Mouse (Mus musculus): Measurements from ENCODE around the gene Sec22b.

The Sec22b gene

DNA sequence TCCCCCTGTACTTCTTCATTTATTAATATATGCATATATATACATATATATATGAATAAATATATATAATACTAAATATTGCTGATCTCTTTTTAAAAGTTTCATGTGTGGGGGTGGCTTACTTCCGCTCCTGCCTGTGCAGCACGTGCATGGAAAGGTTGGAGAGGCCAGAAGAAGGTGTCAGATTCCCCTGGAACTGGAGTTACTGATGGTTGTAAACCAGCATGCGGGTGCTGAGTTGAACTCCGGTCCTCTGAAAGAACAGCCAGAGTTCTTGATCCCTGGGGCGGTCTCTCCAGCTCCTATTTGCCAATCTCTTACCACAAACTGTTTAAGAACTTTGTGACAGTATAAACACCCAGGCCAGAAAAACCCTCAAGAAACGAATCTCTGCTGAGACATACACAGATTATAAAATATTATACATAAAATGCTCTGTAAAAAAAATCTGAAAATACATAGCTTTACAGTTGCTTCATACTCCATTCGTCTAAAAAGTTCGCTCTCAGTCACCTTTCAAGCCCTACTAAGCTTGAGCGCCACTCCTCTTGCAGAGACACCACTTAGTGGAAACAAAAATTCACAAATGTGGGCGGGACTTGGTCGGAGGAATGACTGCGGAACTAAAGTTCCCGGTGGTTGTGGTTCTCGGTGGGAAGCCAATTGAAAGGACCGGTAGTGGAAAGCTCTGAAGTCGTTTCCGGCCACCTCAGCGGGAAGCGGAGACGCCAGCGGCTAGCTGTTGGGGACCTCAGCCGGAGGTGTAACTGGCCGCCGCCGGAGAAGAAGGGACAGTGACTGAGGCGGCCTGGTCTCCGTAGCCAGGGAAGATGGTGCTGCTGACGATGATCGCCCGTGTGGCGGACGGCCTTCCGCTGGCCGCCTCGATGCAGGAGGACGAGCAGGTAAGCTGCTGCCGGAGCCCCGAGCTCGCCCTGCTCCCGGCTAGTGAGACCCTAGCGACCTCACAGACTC is at the start of gene Sec22b:
TSS of gene Sec22b (plus strand) at position 675 of the 975 bp plus-strand sequence.
- DNase-seq (ENCODE audit: low spot score) = peak; percentile 89

- no peak for DNase-seq (ENCODE audit: low spot score)
Measured at GRCm38 (mm10) chr3:97851803-97852202, 49.2 kb upstream of the Sec22b start.

- DNase-seq (ENCODE audit: low spot score) = peak; percentile 65
Measured at GRCm38 (mm10) chr3:97854575-97855384, 46.2 kb upstream of the Sec22b start.

- peak; percentile 56 for DNase-seq (ENCODE audit: low spot score)
Measured at GRCm38 (mm10) chr3:97859400-97859799, 41.6 kb upstream of the Sec22b start.

DNA sequence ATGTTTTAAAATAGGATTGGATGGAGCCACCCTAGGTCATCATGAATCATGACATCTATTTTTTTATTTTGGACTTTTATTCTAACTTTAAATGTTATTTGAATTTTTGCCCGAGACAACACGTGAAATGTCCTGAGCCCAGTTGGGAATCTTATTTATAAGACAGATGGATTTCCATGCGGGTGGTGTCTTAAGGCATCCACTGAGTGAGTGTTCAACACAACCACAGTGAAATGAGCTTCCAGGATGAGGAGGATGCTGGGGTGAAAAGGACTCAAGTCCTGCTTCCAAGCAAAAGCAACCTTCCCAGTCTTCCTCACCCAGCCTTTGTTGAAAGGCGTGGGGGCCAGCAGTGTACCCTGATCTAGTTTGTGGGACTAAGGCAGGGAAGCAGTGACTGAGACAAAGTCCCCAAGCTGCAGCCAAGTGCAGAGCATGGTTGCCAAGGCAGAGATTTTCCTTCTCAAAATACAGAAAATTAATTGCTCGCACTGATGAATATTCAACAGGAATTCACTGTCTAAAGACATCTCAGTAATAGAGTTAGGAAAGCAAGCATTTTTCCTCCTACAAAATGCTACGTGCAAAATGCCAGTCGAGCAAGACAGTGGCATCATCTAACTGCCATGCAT is 40.1 kb upstream of the Sec22b start:
- DNase-seq (ENCODE audit: low spot score) = no peak

GRCm38 (mm10) chr3:97866696-97867095 is 34.3 kb upstream of the Sec22b start:
- DNase-seq (ENCODE audit: low spot score) = no peak

DNA sequence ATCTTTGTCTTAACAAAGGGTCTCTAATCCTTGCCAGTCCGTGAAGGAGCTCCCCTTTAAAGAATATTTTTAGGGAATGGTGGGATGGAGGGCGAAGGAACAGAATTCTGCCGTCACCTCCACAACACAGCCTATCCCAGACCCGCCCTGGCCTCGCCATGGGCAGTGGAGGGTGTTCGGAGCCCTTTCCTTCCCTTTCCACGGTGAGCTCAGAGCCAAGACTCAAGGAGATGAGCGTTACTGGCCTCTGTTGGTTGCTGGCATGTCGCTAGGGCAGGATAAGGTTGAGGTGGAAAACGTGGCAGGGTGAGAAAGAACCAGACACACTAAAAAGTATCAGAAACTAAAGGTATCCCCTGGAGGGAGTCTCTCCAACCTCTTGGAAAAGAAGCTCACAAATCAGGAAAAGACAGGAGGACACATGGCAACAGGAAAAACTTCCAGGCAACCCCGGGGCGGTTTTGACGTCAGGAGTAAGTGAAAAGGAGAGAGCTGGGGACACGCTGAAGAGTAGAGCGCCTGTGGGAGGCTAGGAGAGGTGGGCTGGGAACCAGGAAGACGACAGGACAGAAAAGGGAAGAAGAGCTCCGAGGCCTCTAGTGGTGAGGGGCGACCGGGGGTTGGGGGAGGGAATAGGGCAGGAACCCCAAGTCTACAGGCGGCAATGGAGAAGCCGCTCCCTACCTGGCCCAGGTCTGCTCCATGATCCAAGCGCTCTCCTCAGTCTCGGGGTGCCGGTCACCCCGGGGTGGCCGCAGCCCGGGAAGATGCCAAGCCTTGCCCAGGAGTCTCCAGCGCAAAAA is 33.6 kb upstream of the Sec22b start:
- DNase-seq (ENCODE audit: low spot score) = no peak

DNA sequence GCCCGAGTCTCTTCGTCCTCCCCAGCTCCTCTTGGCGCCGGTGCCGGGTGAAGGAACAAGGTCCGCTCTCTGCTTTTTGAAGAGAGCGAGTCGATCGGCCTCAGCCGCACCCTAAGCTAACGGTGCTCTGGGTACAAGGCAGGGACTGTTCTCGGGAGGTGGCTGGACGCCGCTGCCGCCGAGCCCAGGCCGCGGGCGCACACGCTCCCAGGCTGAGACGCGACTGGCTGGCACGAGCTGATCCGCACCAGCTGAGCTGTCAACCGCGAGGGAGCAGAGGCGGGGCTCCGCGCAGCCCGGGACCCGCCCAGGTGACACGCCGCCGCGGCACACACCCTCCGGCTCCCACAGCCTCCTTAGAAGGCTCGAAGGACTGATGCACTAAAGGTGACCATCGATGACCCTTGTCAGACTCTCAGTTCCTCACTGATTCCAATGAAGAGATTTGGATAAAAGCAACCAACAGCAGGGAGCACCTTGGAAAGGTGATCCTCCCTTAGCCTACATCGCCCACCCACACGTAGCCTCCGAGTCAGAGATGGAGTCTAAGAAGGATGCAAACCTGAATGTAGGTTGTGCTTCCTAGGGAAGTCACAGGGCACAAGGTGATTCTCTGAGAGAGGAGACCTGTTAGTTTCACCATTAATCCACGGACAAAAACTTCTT is 32.8 kb upstream of the Sec22b start:
- DNase-seq (ENCODE audit: low spot score) = peak; percentile 72

- no peak for DNase-seq (ENCODE audit: low spot score)
Measured at GRCm38 (mm10) chr3:97868733-97869132, 32.3 kb upstream of the Sec22b start.

DNA sequence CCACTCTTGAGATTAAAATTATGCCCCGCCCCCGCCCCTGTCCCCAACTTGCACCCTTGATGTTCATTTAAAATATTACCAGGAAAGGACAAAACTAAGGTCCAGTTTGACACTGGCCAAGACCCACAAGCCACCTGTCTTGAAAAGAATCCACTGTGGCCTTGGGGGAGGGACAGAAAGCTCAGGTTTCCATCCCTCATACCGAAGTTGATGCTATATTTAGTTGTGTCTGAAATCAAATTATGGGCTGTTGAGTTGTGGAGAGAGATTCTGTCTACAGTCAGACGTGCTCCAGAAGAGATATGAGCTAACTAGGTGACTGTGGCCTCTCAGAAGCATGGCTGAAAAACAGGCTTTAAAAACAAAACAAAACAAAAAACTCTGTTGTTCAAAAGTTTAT is 31.3 kb upstream of the Sec22b start:
- DNase-seq (ENCODE audit: low spot score) = no peak

GRCm38 (mm10) chr3:97874777-97875176 is 26.2 kb upstream of the Sec22b start:
- DNase-seq (ENCODE audit: low spot score) = no peak

- no peak for DNase-seq (ENCODE audit: low spot score)
Measured at GRCm38 (mm10) chr3:97876259-97876658, 24.7 kb upstream of the Sec22b start.

DNA sequence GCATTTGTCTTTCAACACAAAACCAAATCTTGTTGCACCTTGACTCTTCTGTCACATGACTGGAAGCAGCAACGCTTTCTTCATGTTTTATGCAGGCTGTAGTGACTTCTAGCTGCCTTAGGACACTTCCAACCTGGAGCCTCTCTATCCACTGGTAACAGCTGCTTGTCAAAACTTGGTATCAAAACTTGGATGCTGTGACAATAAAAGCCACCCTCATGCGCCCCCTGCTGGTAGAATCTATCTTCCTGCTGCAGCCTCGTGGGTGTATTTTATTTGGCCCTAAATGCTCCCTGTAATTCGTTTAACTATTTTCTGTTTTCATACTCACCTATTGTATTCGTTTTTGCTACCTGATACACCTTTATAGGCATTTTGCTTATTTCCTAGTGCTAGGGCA is 21.8 kb upstream of the Sec22b start:
- DNase-seq (ENCODE audit: low spot score) = peak; percentile 86

DNA sequence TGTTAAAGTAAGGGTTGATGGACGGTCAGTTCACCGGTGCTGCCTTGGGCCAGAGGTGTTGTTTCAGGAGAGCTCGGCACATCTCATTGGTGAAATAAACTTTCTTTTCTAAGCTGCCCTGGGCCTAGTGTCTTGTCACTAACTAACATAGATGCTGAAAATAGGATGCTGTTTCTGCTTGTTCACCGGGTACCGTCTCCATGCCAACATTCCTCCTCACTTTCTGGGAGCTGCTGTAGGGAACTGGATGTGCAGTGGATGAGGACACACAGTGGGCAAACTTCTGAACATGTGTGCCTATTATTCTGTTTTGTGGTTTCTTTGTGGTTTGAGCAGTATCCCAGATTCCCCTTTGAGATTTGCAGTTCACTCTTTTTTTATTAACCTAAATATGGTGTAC is 19.4 kb upstream of the Sec22b start:
- peak; percentile 41 for DNase-seq (ENCODE audit: low spot score)

- no peak for DNase-seq (ENCODE audit: low spot score)
Measured at GRCm38 (mm10) chr3:97887785-97888167, 13.2 kb upstream of the Sec22b start.

GRCm38 (mm10) chr3:97888168-97888901 is 12.7 kb upstream of the Sec22b start, which contains the start of gene Pde4dip:
Gene Pde4dip (minus strand): TSS chr3:97888707.
- peak; percentile 71 for DNase-seq (ENCODE audit: low spot score)

DNA sequence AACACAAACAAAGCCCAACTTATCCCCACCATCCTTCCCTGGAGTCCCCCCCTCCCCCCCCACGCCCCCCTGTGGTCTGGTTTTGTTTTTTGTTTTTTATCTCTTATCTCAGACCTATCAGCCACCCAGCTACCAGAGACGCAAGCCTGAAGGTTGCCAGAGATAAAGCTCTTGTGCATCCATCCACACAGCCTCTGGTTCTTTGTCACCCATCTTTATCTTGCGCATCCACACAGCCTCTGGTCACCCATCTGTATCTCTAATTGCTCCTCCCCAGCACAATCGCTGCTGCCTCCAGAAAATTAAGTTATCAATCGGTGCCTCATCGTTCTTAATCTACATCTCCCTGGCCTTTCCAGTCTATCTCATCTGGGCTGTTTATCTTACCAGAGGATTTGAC is 10.8 kb upstream of the Sec22b start:
- DNase-seq (ENCODE audit: low spot score) = no peak

GRCm38 (mm10) chr3:97894695-97895094 is 6.3 kb upstream of the Sec22b start:
- peak; percentile 30 for DNase-seq (ENCODE audit: low spot score)

- no peak for DNase-seq (ENCODE audit: low spot score)
Measured at GRCm38 (mm10) chr3:97898381-97898780, 2.6 kb upstream of the Sec22b start.

DNA sequence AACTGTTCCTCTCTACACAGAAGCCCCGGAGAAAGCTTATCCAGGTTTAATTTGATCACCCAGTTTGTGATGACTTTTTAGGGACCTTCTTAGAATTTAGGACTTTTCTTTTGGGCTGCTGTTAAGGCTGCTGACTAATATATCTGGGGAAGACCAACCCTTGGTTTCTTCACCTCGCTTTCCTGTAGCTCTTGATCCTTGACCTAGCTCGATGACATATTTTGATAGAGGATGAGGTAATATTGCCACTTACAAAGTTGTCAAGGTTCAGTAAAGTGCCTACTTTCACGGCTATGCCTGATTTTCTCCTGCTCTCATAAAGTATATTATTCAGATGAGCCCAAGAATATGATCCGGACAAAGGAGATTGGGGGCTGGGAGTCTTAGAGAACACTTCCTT is 596 bp downstream of the Sec22b start:
- no peak for DNase-seq (ENCODE audit: low spot score)
